ENCODE assay signal across 9 mouse cellular contexts in the genomic region with DNA sequence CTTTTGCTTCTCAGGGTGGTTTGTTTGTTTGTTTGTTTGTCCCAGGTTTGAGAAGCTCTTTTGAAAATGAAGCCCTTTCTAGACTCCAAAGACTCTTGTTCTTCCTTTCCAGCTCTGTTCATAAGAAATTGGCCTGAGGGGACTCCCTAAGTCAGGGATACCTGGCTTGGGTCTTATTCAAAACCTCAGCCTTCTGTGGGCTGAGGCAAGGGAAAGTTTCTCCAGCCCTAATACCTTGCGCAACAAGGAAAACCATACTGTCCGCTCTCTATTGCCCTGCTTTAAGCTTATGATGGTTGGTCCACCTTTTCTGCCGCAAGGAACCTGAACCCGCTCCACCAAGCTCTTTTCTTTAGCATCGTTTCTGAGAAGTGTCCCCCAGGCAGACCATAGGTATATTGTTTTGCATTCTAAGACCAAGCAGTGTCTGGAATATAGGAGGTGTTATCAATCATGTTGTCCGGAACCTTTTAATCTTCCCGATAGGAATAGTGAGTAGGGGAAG. TPM values are rescaled to one million over a fixed set of nuclear protein-coding genes. Genes with fewer than 3 reads are reported as not detected.
DNase-seq lines count a peak whose midpoint lies in the region; ATAC-seq lines count a peak whose summit lies in the region.
"Had no signal": no experiment of that assay in that cellular context is flagged by ENCODE, and none has a peak within 500 bp of the region (broad histone marks: within the 10 kb centered on the region; RNA-seq: fewer than 3 reads in every experiment).

No protein-coding gene starts in this region.

- DNase-seq in kidney, postnatal 36 days, result no peak
- DNase-seq in forebrain, embryonic 10.5 days (ENCODE audit: extremely low spot score, low spot score), result no peak
- no peak for DNase-seq in limb, embryonic 11.5 days (ENCODE audit: low spot score)
- no peak for DNase-seq in retina, embryonic 14.5 days (ENCODE audit: low spot score)
- DNase-seq in ovary, postnatal 14 days (ENCODE audit: low spot score), result no peak
- DNase-seq in layer of hippocampus, adult 9-11 months, result no peak

- no peak overlapping the region for H3K27ac ChIP-seq in kidney, embryonic 14.5 days (ENCODE audit: low read depth, low read length)
- H3K27ac ChIP-seq in forebrain, embryonic 10.5 days, result no peak overlapping the region
- no peak overlapping the region for H3K27ac ChIP-seq in limb, embryonic 11.5 days (replicated peaks; ENCODE audit: low read depth, low read length)
- H3K27ac ChIP-seq in neural tube, embryonic 13.5 days (replicated peaks), result peak overlapping the region; percentile 95; the same call in 1 of the 2 replicates

- no peak for ATAC-seq in kidney, embryonic 14.5 days (ENCODE audit: low FRiP score, low TSS enrichment)
- no peak for ATAC-seq in limb, embryonic 11.5 days (ENCODE audit: insufficient number of reproducible peaks, low FRiP score, low TSS enrichment, low read depth)
- ATAC-seq in neural tube, embryonic 13.5 days (ENCODE audit: low read depth), result no peak

- H3K4me2 ChIP-seq in kidney, embryonic 14.5 days (replicated peaks; ENCODE audit: low read depth, low read length), result peak overlapping the region; percentile 84
- H3K4me2 ChIP-seq in limb, embryonic 11.5 days (ENCODE audit: low read depth, severe bottlenecking), result peak overlapping the region; percentile 80; the same call in 1 of the 2 replicates
- H3K4me2 ChIP-seq in neural tube, embryonic 13.5 days, result peak overlapping the region; percentile 70

- 56% methylated on average over 7 of the region's 7 CpGs for WGBS in kidney, embryonic 14.5 days
- 69% methylated on average over 7 of the region's 7 CpGs for WGBS in forebrain, embryonic 10.5 days
- 54% methylated on average over 7 of the region's 7 CpGs for WGBS in limb, embryonic 11.5 days
- 59% methylated on average over 7 of the region's 7 CpGs for WGBS in neural tube, embryonic 13.5 days

- H3K27me3 ChIP-seq in kidney, embryonic 14.5 days (ENCODE audit: control insufficient read depth, insufficient read depth, low read length), result no peaks in the 10 kb centered on the region
- H3K27me3 ChIP-seq in forebrain, embryonic 10.5 days (ENCODE audit: poor library complexity, severe bottlenecking), result peaks cover 19% of the 10 kb centered on the region
- no peaks in the 10 kb centered on the region for H3K27me3 ChIP-seq in limb, embryonic 11.5 days (ENCODE audit: control insufficient read depth, insufficient read depth, low read length)
- H3K27me3 ChIP-seq in neural tube, embryonic 13.5 days, result no peaks in the 10 kb centered on the region

- H3K9me3 ChIP-seq in kidney, embryonic 14.5 days (ENCODE audit: control insufficient read depth, low read length), result no peaks in the 10 kb centered on the region
- no peaks in the 10 kb centered on the region for H3K9me3 ChIP-seq in forebrain, embryonic 10.5 days
- H3K9me3 ChIP-seq in limb, embryonic 11.5 days (ENCODE audit: control insufficient read depth, low read length), result no peaks in the 10 kb centered on the region
- no peaks in the 10 kb centered on the region for H3K9me3 ChIP-seq in neural tube, embryonic 13.5 days

- H3K36me3 ChIP-seq in kidney, embryonic 14.5 days (ENCODE audit: control insufficient read depth, insufficient read depth, low read length), result no peaks in the 10 kb centered on the region
- H3K36me3 ChIP-seq in forebrain, embryonic 10.5 days (replicated peaks), result no peaks in the 10 kb centered on the region
- no peaks in the 10 kb centered on the region for H3K36me3 ChIP-seq in limb, embryonic 11.5 days (ENCODE audit: control insufficient read depth, insufficient read depth, low read length)
- H3K36me3 ChIP-seq in neural tube, embryonic 13.5 days, result no peaks in the 10 kb centered on the region
- H3K36me3 ChIP-seq: G1E had no signal

- H3K9ac ChIP-seq in kidney, embryonic 14.5 days (ENCODE audit: low read depth, low read length), result no peak overlapping the region
- H3K9ac ChIP-seq in limb, embryonic 11.5 days (ENCODE audit: low read length), result no peak overlapping the region
- H3K9ac ChIP-seq in neural tube, embryonic 13.5 days, result peak overlapping the region; percentile 96; the same call in 1 of the 2 replicates

- H3K4me1 ChIP-seq in kidney, embryonic 14.5 days (ENCODE audit: control insufficient read depth, insufficient read depth, low read length), result peaks cover under 1% of the 10 kb centered on the region; the same call in 1 of the 2 replicates
- peaks cover 33% of the 10 kb centered on the region for H3K4me1 ChIP-seq in forebrain, embryonic 10.5 days
- peaks cover 6% of the 10 kb centered on the region; the same call in 1 of the 2 replicates for H3K4me1 ChIP-seq in limb, embryonic 11.5 days (ENCODE audit: control insufficient read depth, insufficient read depth, low read length)
- H3K4me1 ChIP-seq in neural tube, embryonic 13.5 days (replicated peaks), result peaks cover 36% of the 10 kb centered on the region

- H3K4me3 ChIP-seq in kidney, embryonic 14.5 days (ENCODE audit: low read length), result peak overlapping the region; percentile 74
- H3K4me3 ChIP-seq in forebrain, embryonic 10.5 days, result peak overlapping the region; percentile 77
- 0 out of 2 replicates have a peak overlapping the region, but pooled peaks have one; percentile 78 for H3K4me3 ChIP-seq in limb, embryonic 11.5 days (ENCODE audit: low read depth, low read length)
- H3K4me3 ChIP-seq in neural tube, embryonic 13.5 days, result peak overlapping the region; percentile 95

RNA-seq across cellular contexts. Expression of a gene that starts 1.0 kb away (rescaled TPM):
- polyA plus RNA-seq in kidney, embryonic 14.5 days (2014; fragmentation: Nextera tagmentation; extraction: Ambion mirVana), result 15.2 and 19.7 TPM in 2 replicates
- polyA plus RNA-seq in forebrain, embryonic 10.5 days (2016; fragmentation: Nextera tagmentation; extraction: Ambion mirVana), result 8.6 and 9.5 TPM in 2 replicates
- 17.7 and 18.3 TPM in 2 replicates for polyA plus RNA-seq in limb, embryonic 11.5 days (2014; fragmentation: Nextera tagmentation; extraction: Ambion mirVana)
- 24.3 and 27.6 TPM in 2 replicates for polyA plus RNA-seq in neural tube, embryonic 13.5 days (2015; fragmentation: Nextera tagmentation; extraction: Ambion mirVana)
- polyA plus RNA-seq: G1E had no signal
